Mouse (Mus musculus) left cerebral cortex, adult 2 months (tissue): ENCODE measurements at regions not wholly inside any gene's neighbourhood (a gene's known extent, or its start where the extent isn't known, plus 50 kb on each side); places are given as distances from the start of the nearest gene placed in this dataset.

ENCODE experiments used
- DNase-seq, 2 experiments: peaks; one replicate each; pipeline ENCODE4 v3.0.0; 2021 to 2022; ENCODE audit warnings: low spot score in 2 of 2, mixed read lengths in 1 of 2; ENCODE audit errors: extremely low spot score in 1 of 2
- H3K27ac ChIP-seq: fragments of 200-600 bp; 2 replicates; pipeline ENCODE4 v1.8.1; 2022
- H3K4me3 ChIP-seq: fragments of 200-600 bp; 2 replicates; pipeline ENCODE4 v1.8.1; 2022
- CTCF ChIP-seq: fragments of 200-600 bp; IDR thresholded peaks from 2 replicates; pipeline ENCODE4 v1.8.1; 2022; ENCODE audit warnings: antibody characterized with exemption, mild to moderate bottlenecking, moderate library complexity
- intact Hi-C: fragments of 180-260 bp; cut with DNase I; formaldehyde crosslinking; loops from one replicate; pipeline ENCODE4 v1.15.1; 2025

- DNase-seq: peak; percentile 10 to 24
- intact Hi-C loops: no loop called here
- no peak overlapping the region for H3K27ac ChIP-seq
- peak; percentile 66 for TF ChIP-seq CTCF
- no peak overlapping the region for H3K4me3 ChIP-seq
Observed at GRCm38 (mm10) chr4:61909409-61909808, 74.4 kb upstream of the Mup5 start.

- TF ChIP-seq CTCF: no peak
- intact Hi-C loops: no loop called here
- Histone ChIP-seq H3K4me3 (no peak overlapping the region), H3K27ac (no peak overlapping the region)
- no peak for DNase-seq
Observed at GRCm38 (mm10) chr4:61902136-61902535, 67.1 kb upstream of the Mup5 start.

GRCm38 (mm10) chr4:61898184-61898583, 63.2 kb upstream of the Mup5 start:
- no peak for DNase-seq
- intact Hi-C loops: no loop called here
- no peak overlapping the region for H3K27ac ChIP-seq
- no peak for TF ChIP-seq CTCF
- H3K4me3 ChIP-seq: no peak overlapping the region

- TF ChIP-seq CTCF: no peak
- intact Hi-C loops: no loop called here
Observed at GRCm38 (mm10) chr4:61897176-61897575, 62.1 kb upstream of the Mup5 start.

More at GRCm38 (mm10) chr4:61897176-61897575, 62.1 kb upstream of the Mup5 start:
- no peak for DNase-seq
- H3K4me3 ChIP-seq: no peak overlapping the region
- H3K27ac ChIP-seq: no peak overlapping the region
